Mouse (Mus musculus) cerebellum, postnatal 4 days (tissue): ENCODE results near the gene Thumpd3.
A peak's percentile ranks its signal among the peaks of the same experiment; 100 is the strongest.

Source experiments
- DNase-seq, 2 experiments: peaks; one replicate each; pipeline ENCODE4 v3.0.0; 2022; ENCODE audit warnings: low spot score in 2 of 2, mixed read lengths in 1 of 2

Gene Thumpd3

DNA sequence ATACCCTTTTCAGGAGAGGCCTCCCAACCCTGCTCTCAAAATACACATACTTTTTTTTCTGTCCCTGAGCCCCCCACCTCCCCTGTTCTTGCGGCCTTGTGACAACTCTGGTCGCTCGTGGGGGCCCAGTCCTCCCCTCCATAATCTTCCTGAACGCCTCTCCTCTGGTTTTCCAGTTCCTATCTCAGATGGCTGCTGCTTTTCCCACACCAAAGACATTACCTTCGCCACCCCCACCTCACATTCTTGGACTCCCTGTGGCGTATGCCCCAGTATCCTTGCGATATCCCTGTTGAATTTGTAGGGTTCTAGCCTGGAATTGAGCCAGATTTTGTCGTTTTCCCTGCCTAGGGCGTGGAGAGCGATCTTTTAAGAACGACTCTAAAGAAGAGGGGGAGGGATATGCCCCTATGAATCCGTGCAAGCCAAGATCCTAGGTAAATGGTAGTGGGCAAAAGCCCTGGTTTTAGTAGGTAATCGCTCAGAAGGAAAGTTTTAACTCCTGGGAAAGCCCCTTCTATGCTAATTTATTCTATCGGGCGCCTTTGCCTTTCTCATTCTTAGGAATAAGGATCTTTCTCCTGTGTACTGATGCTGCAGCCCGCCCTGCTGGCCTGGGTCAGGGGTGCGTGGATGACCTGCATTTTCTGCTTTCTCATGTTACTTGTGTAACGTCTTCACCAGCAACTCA lies 32.2 kb downstream of the Thumpd3 start:
- peak in 1 of 2 experiments; percentile 28 for DNase-seq

DNA sequence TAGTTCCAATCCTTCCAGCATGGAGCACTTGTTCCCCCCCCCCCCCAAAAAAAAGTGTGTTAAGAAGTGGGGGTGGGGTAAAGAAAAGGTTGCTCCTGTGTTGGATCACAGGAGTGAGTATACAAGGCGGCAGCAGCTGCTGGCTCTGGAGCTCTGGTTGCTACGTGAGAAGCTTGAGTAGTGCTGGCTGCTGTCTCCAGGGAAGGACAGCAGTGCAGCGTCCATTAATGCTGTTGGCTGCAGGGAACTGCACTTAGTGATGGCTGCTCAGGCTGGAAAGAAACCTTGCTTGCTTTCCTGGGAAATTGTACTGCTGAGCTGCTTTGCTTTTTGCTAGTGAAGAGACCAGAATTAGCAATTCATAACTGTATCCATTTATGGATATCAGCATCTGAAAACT lies 33.5 kb downstream of the Thumpd3 start:
- peak in 1 of 2 experiments; percentile 29 for DNase-seq

DNA sequence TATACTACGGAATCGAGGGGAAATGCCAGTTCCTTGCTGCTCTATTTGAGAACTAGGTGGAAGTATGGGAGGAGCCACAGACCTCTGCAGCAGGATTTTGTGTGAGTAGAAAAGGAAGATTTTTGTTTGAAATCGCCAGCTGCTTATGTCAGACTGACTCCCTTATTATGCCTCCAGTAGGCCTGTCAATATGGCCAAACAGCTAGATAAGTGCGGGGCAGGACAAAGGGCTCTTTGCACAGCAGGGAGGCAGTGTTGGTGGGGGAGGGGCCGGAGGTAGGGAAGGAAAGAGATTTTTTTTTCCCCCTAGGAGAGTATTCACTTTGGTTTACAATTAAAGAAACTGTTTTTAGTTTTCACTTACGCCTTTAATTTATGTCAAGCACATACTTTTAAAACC lies 36.2 kb downstream of the Thumpd3 start:
- DNase-seq = peak in 1 of 2 experiments; percentile 8

DNA sequence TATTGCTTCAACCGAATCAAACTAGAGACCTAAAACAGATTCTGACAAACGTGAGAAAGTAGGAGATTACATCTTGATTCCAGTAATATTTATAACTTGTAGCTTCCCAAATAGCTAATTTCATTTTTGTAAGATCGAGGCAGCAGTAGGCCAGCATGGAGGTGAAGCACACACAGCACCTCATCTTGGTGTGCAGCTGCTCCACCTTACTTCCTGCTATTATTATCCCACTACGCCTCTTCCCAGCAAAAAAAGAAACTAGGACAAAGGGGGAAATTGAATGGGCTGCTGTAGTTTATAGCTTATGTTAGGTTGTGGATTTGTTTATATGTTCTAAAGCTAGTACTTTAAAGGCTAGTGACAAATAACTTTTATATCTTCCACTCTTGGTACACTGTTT lies 38.6 kb downstream of the Thumpd3 start:
- DNase-seq = no peak

DNA sequence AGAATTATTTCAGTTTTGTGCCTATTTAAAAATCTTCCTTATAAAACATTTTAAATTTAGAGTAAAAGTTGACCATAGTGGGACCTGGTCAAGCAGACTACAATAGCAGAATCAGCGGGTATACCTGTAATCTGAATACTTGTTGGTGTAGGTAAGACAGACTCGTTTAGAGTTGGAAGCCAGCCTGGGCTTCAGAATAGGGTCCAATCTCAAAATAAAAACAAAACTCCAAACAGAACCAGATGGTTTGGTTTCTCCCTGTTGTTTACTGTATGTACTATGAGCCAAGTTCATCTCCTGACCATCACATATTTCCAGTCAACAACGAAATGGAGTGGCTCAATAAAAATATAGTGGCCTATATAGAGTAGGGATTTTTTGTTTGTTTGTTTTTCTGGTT lies 47.2 kb downstream of the Thumpd3 start:
- no peak for DNase-seq

DNA sequence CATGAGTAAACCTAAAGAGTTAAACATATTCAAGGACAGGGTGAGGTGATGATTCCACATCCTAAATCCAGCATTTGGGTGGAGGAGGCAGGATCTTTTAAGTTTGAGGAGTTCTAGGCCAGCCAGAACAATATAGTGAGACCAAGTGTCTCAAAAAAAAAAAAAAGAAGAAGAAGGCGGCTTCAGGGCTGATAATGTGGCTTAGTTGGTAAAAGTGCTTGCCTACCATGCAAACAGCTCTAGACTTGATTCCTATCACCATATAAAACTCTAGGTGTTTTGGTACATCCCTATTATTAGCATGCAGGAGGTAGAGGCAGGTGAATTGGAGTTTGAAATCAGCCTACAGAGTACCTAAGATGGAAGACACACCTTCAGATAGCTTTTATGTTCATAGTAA lies 49.5 kb downstream of the Thumpd3 start:
- DNase-seq = no peak

DNA sequence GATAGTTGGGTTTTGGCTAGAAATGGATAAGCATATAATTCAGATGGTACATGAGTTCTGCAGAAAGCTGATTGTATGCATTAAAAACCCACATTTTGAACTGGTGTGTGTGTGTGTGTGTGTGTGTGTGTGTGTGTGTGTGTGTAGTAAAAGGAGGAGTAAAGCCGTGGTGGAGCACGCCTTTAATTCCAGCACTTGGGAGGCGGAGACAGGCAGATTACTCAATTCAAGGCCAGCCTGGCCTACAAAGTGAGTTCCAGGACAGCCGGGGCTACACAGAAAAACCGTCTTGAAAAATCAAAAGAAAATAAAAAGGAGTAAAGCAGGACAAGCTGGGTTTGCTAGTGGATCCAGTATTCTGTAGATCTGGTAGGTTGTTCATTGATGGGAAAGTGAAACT lies 51.6 kb downstream of the Thumpd3 start:
- no peak for DNase-seq

DNA sequence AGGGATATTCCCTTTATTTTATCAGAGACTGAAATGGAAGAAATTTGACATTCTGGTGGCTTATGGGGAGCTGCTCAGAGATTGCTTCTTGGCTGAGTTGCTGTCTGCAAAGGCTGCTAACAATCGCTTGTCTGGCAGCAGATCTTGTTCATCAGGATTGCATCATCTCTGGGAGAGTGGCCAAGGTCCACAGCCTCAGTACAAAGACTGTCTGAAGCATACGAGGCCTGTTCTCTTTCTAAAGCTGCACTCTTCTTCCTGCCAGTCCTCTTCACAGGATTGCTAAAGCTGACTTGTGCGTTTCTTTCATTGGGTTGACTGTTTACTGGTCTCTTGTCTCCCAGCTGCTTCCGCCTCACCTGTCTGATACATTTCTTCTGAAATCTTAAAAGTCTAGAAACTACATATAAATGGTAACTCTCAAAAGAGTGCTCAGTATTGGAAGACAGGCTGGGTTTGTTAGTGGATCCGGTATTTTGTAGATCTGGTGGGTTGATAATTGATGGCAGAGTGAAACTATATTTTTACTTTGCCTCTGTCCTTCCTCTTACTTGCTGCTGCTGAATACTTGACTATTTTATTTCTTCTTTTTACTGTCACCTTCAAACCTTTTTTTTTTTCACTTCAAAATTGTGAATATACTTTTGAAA lies 53.7 kb downstream of the Thumpd3 start:
- peak; percentile 57 to 86 for DNase-seq

DNA sequence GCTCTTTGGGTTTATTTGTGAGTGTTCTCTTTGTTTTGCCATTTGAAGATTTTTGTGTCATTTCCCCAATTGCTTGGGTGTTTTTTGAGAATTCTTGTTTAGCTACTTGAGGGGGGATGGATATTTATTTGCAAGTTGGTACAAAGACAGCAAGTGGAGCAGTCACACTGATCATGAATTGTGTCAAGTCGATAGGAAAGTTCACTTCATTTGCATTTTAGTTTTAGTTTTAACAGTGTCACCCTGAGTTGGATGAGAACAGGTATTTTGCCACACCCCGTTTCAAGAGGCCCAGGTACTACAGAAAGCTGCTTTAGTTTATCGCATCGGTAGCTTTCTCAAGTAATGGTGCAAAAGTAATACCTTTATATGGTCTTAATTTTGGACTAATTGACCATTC lies 56.5 kb downstream of the Thumpd3 start:
- DNase-seq = no peak

DNA sequence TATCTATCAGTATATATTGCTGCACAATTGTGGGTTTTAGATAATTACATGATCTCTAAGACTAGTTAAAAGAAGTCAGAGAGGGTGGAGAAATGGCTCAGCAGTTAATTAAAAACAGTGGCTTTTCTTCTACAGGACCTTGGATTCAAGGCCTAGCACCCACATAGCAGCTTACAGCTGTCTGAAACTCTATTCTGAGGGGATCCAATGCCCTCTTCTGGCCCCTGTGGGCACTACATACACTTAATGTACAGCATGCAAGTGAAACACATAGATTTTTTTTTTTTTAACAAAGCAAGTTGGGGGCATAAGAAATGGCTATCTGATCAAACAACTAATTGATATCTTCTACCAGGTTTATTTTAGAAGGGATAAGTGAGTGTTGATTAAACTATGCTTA lies 57.7 kb downstream of the Thumpd3 start:
- peak in 1 of 2 experiments; percentile 51 for DNase-seq

DNA sequence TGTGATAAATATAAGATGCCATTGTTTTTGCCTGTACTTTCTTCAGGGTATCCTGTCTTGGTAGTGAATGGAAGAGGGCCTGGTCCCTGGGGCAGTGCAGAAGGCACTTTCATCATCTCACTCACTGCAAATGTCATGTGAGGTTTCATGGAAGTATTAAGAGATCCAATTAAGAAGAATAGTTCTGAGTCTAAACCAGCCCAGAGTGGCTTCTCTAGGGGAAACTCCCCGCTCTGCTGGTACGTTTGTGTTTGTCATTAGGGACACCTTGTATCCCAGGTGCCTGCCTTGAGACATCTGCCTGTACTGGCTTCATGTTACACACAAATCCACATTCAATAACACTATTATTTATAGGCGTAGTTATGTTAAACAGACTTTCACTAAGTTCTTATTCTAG lies 63.4 kb downstream of the Thumpd3 start:
- DNase-seq = no peak

DNA sequence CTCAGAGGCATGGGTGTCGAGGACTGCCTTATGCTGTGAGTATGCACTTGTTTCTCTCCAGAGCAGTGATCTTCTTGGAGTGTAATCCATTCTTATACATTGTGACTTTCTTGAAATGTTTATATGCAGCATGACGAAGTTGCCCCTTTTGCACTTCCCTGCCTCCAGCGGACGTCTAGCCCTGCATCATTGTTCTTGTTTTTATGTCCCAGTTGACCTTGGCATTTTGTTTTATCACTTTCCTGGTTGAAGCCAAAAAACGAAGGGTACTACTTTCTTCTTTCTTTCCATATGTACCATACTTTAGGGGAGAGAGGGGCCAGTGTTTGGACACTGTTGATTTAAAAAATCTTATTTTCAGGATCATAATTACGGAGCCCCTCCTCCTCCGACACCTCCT lies 63.9 kb downstream of the Thumpd3 start:
- DNase-seq = no peak
